Mouse (Mus musculus) B cell, adult 2 months (primary cell): ENCODE measurements around the gene Capn15.

Source experiments
- DNase-seq, 2 experiments: peaks; one replicate each; pipeline ENCODE4 v3.0.0; 2022

The Capn15 gene

DNA sequence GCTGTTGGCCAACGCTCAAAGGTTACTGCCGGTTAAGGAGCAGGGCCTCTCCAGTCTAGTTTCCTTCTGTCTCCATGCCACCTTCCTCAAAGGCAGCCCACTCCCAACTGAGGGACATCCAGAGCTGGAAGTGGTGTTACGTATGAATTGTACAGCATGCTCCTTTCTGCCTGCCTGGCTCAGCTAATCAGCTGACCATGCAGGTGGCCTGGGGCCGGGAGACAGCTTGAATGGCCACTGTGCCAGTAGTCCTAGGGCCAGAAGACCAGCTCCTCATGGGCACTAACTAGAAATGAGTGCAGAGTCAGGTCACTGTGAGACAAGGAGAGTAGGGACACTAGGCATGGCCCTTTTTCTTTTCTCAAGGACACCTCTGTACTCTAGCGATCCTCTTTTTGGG lies 32.4 kb downstream of the Capn15 start:
- no peak for DNase-seq

DNA sequence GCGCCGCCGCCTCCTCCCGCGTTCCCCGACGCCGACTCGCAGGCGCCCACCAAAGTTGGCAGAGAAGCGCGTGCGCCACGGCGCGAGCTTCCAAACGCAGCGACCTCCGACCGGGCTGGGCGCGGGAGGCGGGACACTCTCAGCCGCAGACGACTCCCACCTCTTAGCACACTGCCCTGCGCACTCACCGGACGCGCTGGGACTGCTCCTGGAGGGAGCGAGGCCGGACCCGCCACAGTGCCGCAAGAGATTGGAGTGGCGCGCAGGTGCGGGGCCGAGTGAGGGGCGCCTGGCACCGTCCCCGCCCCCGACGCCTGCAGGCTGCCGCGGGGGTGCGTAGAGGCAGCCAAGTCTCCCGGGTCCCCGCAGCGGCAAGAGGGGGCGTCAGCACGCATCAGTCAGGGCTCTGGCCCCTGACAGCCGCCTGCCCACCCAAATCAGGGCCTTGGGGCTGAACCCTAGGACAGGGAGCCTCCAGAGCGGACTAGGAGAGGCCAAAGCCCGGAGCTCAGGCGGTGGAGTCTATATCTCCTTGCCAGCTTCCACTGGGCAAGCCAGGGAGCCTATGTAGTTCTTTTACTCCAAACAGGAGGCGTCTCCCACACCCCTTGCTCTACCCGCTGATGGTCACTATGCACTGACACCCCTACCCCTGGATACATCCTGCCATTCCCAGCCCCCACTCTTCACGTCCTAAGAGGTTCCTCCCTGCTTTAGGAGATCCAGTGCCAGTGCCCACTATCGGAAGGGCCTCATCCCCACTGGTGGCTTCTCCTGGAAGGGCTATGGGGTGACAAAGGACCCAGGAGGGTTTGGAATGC lies 33.6 kb downstream of the Capn15 start, which contains the start of gene A930017K11Rik:
Gene A930017K11Rik (minus strand): TSS at position 763 of the 821 bp plus-strand sequence.
- DNase-seq: no peak

- no peak for DNase-seq
These were observed 34.3 kb downstream of the Capn15 start for GRCm38 (mm10) chr17:25951225-25951802.

DNA sequence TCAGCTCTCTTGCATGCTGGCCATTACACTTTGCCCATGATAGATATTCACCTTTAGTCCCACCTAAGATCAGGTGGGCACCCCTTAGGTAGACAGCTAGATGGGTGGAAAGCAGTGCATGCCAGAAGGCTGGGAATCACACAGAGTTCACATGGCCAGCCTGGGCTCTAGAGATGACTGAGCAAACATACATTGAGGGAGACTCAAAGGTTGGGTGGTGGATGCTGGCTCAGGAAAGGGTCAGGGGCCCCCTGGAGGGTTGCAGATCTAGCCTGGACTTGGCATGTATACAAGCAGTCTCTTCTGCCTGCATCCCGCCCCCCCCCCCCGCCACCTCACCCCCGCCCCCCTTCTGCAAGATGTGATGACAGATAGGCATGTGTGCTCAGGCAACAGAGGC lies 34.9 kb downstream of the Capn15 start:
- DNase-seq: no peak

- DNase-seq: no peak
These were observed 35.6 kb downstream of the Capn15 start for GRCm38 (mm10) chr17:25949981-25950380.

- no peak for DNase-seq
These were observed 37.5 kb downstream of the Capn15 start for GRCm38 (mm10) chr17:25948051-25948450.

- no peak for DNase-seq
These were observed 38.0 kb downstream of the Capn15 start for GRCm38 (mm10) chr17:25947576-25947975.

DNA sequence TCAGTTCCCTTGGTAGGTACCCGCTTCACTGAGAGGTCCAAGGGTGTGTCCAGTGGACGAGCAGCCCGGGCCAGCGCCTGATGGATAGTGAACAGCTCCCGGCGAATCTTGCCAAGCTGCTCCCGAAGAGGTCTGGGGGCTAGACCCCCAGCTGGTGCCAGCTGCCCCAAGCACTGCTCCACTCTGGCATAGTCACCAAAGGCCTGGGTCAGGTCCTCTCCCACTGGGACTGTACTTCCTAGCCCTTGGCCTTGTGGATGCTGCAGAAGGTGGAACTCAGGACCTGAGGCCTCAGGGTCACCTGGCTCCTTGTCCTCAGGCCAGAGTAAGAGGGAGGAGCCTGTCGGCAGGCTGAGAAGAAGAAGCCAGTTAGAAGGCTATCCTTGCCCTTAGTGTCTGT lies 38.7 kb downstream of the Capn15 start:
- no peak for DNase-seq

- no peak for DNase-seq
These were observed 39.2 kb downstream of the Capn15 start for GRCm38 (mm10) chr17:25946349-25946748.

- DNase-seq: no peak
These were observed 40.0 kb downstream of the Capn15 start for GRCm38 (mm10) chr17:25945517-25946155.

- DNase-seq: no peak
These were observed 41.0 kb downstream of the Capn15 start, which contains the start of the genes Pigq and Nhlrc4 for GRCm38 (mm10) chr17:25944366-25945163. TSS of gene Pigq (minus strand) at chr17:25944936. TSS of gene Nhlrc4 (minus strand) at chr17:25944961.

- DNase-seq: no peak
These were observed 41.8 kb downstream of the Capn15 start for GRCm38 (mm10) chr17:25943769-25944168.

- DNase-seq: no peak
These were observed 42.4 kb downstream of the Capn15 start for GRCm38 (mm10) chr17:25943221-25943620.

GRCm38 (mm10) chr17:25942597-25943151 lies 42.9 kb downstream of the Capn15 start:
- peak in 1 of 2 experiments; percentile 7 for DNase-seq

- DNase-seq: peak; percentile 83 to 86
These were observed 43.9 kb downstream of the Capn15 start for GRCm38 (mm10) chr17:25941511-25942241.

- no peak for DNase-seq
These were observed 51.1 kb downstream of the Capn15 start for GRCm38 (mm10) chr17:25934526-25934925.

DNA sequence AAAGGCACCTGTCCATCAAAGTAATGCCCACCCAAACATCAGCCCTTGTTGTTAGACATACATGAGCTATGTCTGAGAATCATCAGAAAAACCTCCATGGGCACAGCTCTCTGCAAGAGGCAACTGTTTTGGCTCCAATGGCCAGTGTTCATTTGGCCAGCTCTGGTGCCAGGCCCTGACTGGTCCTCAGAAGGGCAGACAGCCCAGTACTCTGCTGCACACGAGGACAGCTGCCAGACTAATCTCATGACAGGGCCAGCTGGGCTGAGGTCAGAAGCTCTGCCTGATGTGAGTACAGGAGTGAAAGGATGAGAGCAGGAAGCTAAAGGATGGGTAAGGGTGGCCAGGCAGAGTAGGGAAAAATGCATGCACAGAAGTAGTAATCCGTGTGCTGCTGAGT lies 60.2 kb downstream of the Capn15 start:
- DNase-seq: no peak

DNA sequence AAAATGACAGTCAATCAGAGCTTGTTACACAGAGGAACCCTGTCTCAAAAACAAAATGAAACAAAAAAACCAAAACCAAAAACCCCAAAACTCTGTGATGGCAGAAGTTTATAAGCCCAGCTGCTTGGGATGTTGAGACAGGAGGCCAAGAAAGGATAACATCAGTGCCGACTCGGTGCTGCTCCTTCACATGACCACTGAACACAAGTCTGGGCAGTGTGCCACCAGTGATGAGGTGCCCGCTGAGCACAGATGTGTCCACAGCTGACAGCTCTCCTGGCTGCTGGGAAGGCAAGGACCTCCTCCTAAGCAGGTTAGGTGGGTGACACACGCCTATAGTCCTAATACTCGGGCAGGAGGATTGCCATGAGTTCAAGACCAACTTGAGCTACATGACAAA lies 63.5 kb downstream of the Capn15 start:
- no peak for DNase-seq

DNA sequence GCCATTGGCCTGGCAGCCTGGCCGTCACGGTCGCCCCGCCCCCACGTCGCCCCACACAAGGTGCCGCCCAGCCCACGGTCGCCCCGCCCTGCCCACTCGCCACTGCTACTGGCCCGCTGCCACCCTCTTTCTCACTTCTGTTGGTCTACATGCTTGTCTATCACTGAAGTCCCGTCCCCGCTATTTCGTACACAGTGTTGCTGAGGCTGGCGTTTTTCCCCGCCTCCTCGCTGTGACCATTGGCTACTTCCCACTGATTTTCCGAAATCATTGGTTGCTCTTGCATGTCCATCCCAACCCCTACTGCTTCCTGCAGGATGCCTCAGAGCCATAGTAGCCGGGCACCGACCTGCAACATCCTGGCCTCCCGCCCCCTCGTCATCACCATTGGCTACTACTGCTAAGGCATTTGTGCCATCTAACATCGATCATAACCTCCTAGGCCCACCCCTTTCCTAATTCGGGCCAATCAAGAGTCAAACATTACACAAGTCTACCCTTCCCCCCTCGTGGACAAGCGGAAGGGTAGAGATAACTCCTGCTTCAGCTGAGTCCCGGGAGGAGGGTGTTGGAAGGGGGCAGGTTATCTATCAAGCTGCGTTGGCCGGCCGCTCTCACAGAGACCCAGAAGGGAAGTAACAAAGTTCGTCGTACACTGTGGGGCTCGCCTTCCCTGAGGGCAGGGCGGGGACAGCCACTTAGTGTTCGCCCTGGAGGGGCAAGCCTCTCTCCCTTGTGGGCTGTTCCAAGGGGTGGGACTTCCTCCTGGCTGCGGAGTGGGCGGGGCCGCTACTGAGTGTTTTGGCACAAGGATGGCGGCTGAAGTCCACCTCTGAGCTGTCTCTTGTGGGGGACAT lies 65.6 kb downstream of the Capn15 start:
- DNase-seq: peak; percentile 100

GRCm38 (mm10) chr17:25919144-25919785 lies 66.3 kb downstream of the Capn15 start, which contains the start of gene Rab40c:
TSS of gene Rab40c (minus strand) at chr17:25919727.
- peak in 1 of 2 experiments; percentile 52 for DNase-seq
